Mouse (Mus musculus): ENCODE measurements around the gene Relch. TPM values are rescaled to one million over a fixed set of nuclear protein-coding genes. Genes with fewer than 3 reads are reported as not detected.
"Not testable (repeated sequence)": the region's sequence is repeated elsewhere in the genome, so short reads cannot be mapped to it uniquely, and the experiment has no call there.

Relch gene
- polyA plus RNA-seq, 1 experiment from 2014 or later, result 27.3 TPM

DNA sequence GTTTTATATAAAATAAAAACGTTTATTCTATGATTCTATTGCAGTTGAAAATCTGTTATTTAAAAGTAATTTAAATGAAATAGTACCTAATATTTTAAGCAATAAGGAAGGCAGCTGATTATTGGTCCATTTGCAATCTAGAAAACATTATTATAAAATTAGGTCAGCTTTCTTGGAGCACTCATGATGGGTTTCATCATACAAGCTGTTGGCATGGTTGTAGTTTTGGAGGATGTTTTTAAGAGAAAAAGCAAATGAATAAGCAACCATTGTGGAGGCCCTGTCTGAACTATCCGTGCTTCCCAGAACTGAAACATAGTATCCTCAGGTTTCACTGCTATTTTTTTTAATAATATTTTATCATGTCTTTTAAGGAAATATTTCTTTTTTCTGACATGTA is 31.9 kb downstream of the Relch start:
- 82% methylated on average over 2 of the region's 2 CpGs for WGBS
- Histone ChIP-seq H3K36me3 (no peaks in the 10 kb centered on the region; the same call in 1 of the 2 replicates), H3K9ac (no peak overlapping the region), H3K4me2 (replicated peaks) (no peak overlapping the region), H3K27me3 (replicated peaks) (no peaks in the 10 kb centered on the region), H3K4me1 (replicated peaks) (no peaks in the 10 kb centered on the region), H3K27ac (no peak overlapping the region), H3K4me3 (replicated peaks) (no peak overlapping the region), H3K9me3 (no peaks in the 10 kb centered on the region)
- ATAC-seq, result no peak

- H3K4me1 ChIP-seq (replicated peaks), result no peaks in the 10 kb centered on the region
- H3K9ac ChIP-seq, result no peak overlapping the region
- no peak overlapping the region for H3K4me3 ChIP-seq (replicated peaks)
- H3K27me3 ChIP-seq (replicated peaks), result no peaks in the 10 kb centered on the region
- H3K36me3 ChIP-seq, result no peaks in the 10 kb centered on the region
- H3K27ac ChIP-seq, result no peak overlapping the region
- ATAC-seq, result no peak
- WGBS, result 88% methylated on average over 4 of the region's 4 CpGs
- H3K9me3 ChIP-seq, result no peaks in the 10 kb centered on the region
- no peak overlapping the region for H3K4me2 ChIP-seq (replicated peaks)
Measured at GRCm38 (mm10) chr1:105700984-105701530, 37.4 kb downstream of the Relch start.

DNA sequence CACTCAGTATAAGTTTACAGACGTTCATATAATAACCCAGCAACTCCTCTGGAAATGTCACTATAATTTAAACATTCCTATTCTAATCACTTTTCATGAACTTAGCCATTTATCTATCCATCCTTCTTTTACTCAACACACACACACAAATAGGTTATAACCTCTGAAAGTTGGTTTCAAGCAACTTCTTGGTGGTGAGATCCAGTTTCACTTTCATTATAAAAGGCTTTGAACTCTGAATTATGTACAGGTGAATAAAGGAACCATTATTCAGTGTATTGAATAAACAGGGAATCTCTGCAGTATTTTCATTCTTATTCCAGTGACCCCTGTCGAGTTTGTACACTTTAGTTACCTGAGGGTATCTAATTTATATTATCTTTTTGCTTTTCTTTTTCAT is 45.8 kb downstream of the Relch start:
- no peak for ATAC-seq
- H3K4me3 ChIP-seq (replicated peaks), result no peak overlapping the region
- no peaks in the 10 kb centered on the region for H3K27me3 ChIP-seq (replicated peaks)
- no peak overlapping the region for H3K4me2 ChIP-seq (replicated peaks)
- H3K27ac ChIP-seq, result no peak overlapping the region
- 68% methylated on average over 2 of the region's 2 CpGs for WGBS
- peaks cover 8% of the 10 kb centered on the region; the same call in 1 of the 2 replicates for H3K36me3 ChIP-seq
- H3K9me3 ChIP-seq, result no peaks in the 10 kb centered on the region
- H3K4me1 ChIP-seq (replicated peaks), result no peaks in the 10 kb centered on the region
- H3K9ac ChIP-seq, result no peak overlapping the region

DNA sequence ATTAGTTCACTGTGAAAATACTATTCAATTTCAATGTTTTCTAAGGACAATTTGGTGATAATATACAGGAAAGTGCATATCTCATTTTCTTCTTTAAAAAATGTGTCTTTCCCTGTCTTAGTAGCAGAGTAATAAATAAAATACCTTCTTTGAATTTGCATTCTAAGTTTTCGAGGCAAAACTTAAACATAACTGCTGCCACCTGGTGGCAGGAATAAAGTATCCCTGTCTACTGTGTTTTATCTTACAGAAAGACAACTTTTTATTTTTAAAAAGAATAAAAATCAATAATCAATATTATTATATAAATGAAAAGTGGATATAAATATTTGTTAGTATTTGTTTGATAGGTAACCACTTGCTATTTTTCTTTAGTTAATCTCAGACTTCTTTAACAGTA is 47.6 kb downstream of the Relch start:
- WGBS, result 42% methylated on average over 1 of the region's 1 CpGs
- ATAC-seq, result no peak

DNA sequence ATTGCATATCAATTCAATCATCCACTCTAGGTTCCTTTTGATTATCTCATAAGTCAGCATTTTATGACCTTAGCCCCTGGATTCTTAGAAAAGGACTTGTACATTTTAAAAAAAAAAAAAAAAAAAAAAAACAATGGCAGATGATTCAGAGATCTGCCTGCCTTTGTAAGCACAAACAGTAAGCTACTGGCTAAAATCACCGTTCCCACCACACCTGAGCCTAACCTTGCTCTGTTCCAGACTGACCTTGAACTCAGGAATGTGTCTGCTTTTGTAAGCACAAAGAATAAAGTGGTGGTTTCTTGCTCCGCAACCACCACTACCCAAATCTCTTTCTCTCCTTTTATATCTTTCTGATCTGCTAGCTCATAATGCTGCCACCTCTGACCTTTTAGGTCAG is 49.2 kb downstream of the Relch start:
- Histone ChIP-seq H3K9me3 (no peaks in the 10 kb centered on the region), H3K4me3 (replicated peaks) (no peak overlapping the region), H3K4me1 (replicated peaks) (no peaks in the 10 kb centered on the region), H3K4me2 (replicated peaks) (no peak overlapping the region), H3K27me3 (replicated peaks) (no peaks in the 10 kb centered on the region), H3K27ac (no peak overlapping the region), H3K36me3 (0 out of 2 replicates have a peak, but pooled peaks cover 5% of the 10 kb centered on the region), H3K9ac (no peak overlapping the region)
- ATAC-seq, result no peak
- WGBS, result 89% methylated on average over 2 of the region's 2 CpGs

More for the DNA sequence above, 47.6 kb downstream of the Relch start:
- no peak overlapping the region for H3K4me3 ChIP-seq (replicated peaks)
- H3K36me3 ChIP-seq, result peaks cover 8% of the 10 kb centered on the region; the same call in 1 of the 2 replicates
- no peaks in the 10 kb centered on the region for H3K27me3 ChIP-seq (replicated peaks)
- no peaks in the 10 kb centered on the region for H3K4me1 ChIP-seq (replicated peaks)
- no peaks in the 10 kb centered on the region for H3K9me3 ChIP-seq
- no peak overlapping the region for H3K27ac ChIP-seq
- no peak overlapping the region for H3K9ac ChIP-seq
- H3K4me2 ChIP-seq (replicated peaks), result no peak overlapping the region

GRCm38 (mm10) chr1:105718358-105718757 is 54.7 kb downstream of the Relch start:
- Histone ChIP-seq H3K9me3 (no peaks in the 10 kb centered on the region), H3K9ac (no peak overlapping the region), H3K27ac (no peak overlapping the region), H3K4me1 (replicated peaks) (no peaks in the 10 kb centered on the region), H3K4me3 (replicated peaks) (no peak overlapping the region), H3K4me2 (replicated peaks) (no peak overlapping the region), H3K27me3 (replicated peaks) (no peaks in the 10 kb centered on the region), H3K36me3 (0 out of 2 replicates have a peak, but pooled peaks cover 5% of the 10 kb centered on the region)
- ATAC-seq, result no peak
- WGBS, result 97% methylated on average over 1 of the region's 1 CpGs

DNA sequence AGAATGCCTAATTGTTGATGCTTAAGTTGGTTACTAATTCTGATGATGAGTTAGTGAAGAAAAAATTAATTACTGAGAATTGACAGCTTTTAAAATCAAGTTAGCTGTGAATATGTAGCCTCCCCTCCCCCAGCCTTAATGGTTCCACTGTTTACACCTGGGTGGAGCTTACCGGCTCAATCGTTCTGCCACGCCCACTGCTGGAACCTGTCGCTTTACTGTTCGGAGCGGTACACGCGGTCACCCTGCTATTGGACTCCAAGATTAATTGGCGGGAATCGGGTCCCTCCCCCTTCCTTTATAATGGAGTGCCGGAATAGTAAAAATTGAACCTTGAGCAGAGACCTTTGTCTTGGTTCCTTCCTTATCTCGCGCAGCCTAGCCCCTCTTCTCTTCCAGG is 65.6 kb downstream of the Relch start:
- H3K9ac ChIP-seq; H3K9me3 ChIP-seq; H3K4me2 ChIP-seq (replicated peaks); H3K36me3 ChIP-seq; ATAC-seq; H3K4me1 ChIP-seq (replicated peaks); H3K27me3 ChIP-seq (replicated peaks); H3K4me3 ChIP-seq (replicated peaks); H3K27ac ChIP-seq: not testable (repeated sequence)
- WGBS, result 93% methylated on average over 13 of the region's 13 CpGs

GRCm38 (mm10) chr1:105735318-105735717 is 71.7 kb downstream of the Relch start:
- WGBS, result 84% methylated on average over 3 of the region's 3 CpGs
- no peak overlapping the region for H3K27ac ChIP-seq
- H3K9me3 ChIP-seq, result no peaks in the 10 kb centered on the region
- 0 out of 2 replicates have a peak, but pooled peaks have one; percentile 47 for ATAC-seq
- H3K4me1 ChIP-seq (replicated peaks), result no peaks in the 10 kb centered on the region
- no peak overlapping the region for H3K4me3 ChIP-seq (replicated peaks)
- no peak overlapping the region for H3K4me2 ChIP-seq (replicated peaks)
- 0 out of 2 replicates have a peak, but pooled peaks cover 5% of the 10 kb centered on the region for H3K36me3 ChIP-seq
- no peaks in the 10 kb centered on the region for H3K27me3 ChIP-seq (replicated peaks)
- H3K9ac ChIP-seq, result no peak overlapping the region

- peak; percentile 46; the same call in 1 of the 2 replicates for ATAC-seq
Measured at GRCm38 (mm10) chr1:105738334-105738733, 74.7 kb downstream of the Relch start.

GRCm38 (mm10) chr1:105739493-105739892 is 75.8 kb downstream of the Relch start:
- Histone ChIP-seq H3K27me3 (replicated peaks) (no peaks in the 10 kb centered on the region), H3K36me3 (0 out of 2 replicates have a peak, but pooled peaks cover 4% of the 10 kb centered on the region), H3K4me2 (replicated peaks) (no peak overlapping the region), H3K9ac (no peak overlapping the region), H3K27ac (no peak overlapping the region), H3K4me1 (replicated peaks) (no peaks in the 10 kb centered on the region), H3K9me3 (no peaks in the 10 kb centered on the region), H3K4me3 (replicated peaks) (no peak overlapping the region)
- ATAC-seq, result peak; percentile 91

More at GRCm38 (mm10) chr1:105738334-105738733, 74.7 kb downstream of the Relch start:
- Histone ChIP-seq H3K27me3 (replicated peaks) (no peaks in the 10 kb centered on the region), H3K4me1 (replicated peaks) (no peaks in the 10 kb centered on the region), H3K36me3 (0 out of 2 replicates have a peak, but pooled peaks cover 6% of the 10 kb centered on the region), H3K27ac (no peak overlapping the region), H3K4me2 (replicated peaks) (no peak overlapping the region), H3K9ac (no peak overlapping the region), H3K4me3 (replicated peaks) (no peak overlapping the region), H3K9me3 (no peaks in the 10 kb centered on the region)
- WGBS, result 70% methylated on average over 6 of the region's 6 CpGs

- H3K36me3 ChIP-seq, result 0 out of 2 replicates have a peak, but pooled peaks cover 4% of the 10 kb centered on the region
- 87% methylated on average over 1 of the region's 1 CpGs for WGBS
Measured at GRCm38 (mm10) chr1:105742481-105742880, 78.8 kb downstream of the Relch start.

GRCm38 (mm10) chr1:105746444-105746843 is 82.8 kb downstream of the Relch start:
- no peak for ATAC-seq
- Histone ChIP-seq H3K27me3 (replicated peaks) (no peaks in the 10 kb centered on the region), H3K4me1 (replicated peaks) (no peaks in the 10 kb centered on the region), H3K36me3 (no peaks in the 10 kb centered on the region), H3K9me3 (no peaks in the 10 kb centered on the region), H3K27ac (no peak overlapping the region), H3K4me3 (replicated peaks) (no peak overlapping the region), H3K9ac (no peak overlapping the region), H3K4me2 (replicated peaks) (no peak overlapping the region)
- 76% methylated on average over 1 of the region's 1 CpGs for WGBS

More at GRCm38 (mm10) chr1:105742481-105742880, 78.8 kb downstream of the Relch start:
- Histone ChIP-seq H3K4me2 (replicated peaks) (no peak overlapping the region), H3K4me3 (replicated peaks) (no peak overlapping the region), H3K27ac (no peak overlapping the region), H3K9me3 (no peaks in the 10 kb centered on the region), H3K4me1 (replicated peaks) (no peaks in the 10 kb centered on the region), H3K27me3 (replicated peaks) (no peaks in the 10 kb centered on the region), H3K9ac (no peak overlapping the region)
- ATAC-seq, result no peak
